Mouse (Mus musculus): ENCODE measurements around the gene Nck2. TPM values are rescaled to one million over a fixed set of nuclear protein-coding genes. Genes with fewer than 3 reads are reported as not detected.

Nck2 gene
- polyA plus RNA-seq, 1 experiment = 106 TPM

GRCm38 (mm10) chr1:43492803-43493437 lies 48.5 kb downstream of the Nck2 start:
- Histone ChIP-seq H3K9me3 (no peaks in the 10 kb centered on the region), H3K27me3 (replicated peaks) (no peaks in the 10 kb centered on the region), H3K36me3 (replicated peaks; ENCODE audit: low read length) (peaks cover 80% of the 10 kb centered on the region), H3K4me1 (peaks cover 98% of the 10 kb centered on the region), H3K4me3 (replicated peaks) (no peak overlapping the region)
- TF ChIP-seq FLI1 (IDR thresholded peaks at IDR 0.05; ENCODE audit: low read length) (no peak), GATA1 (IDR thresholded peaks at IDR 0.05; ENCODE audit: borderline replicate concordance, low read length) (no peak)

- H3K4me1 ChIP-seq = peaks cover 94% of the 10 kb centered on the region
- no peaks in the 10 kb centered on the region for H3K9me3 ChIP-seq
- no peaks in the 10 kb centered on the region for H3K27me3 ChIP-seq (replicated peaks)
- TF ChIP-seq FLI1 (IDR thresholded peaks at IDR 0.05; ENCODE audit: low read length) (no peak), GATA1 (IDR thresholded peaks at IDR 0.05; ENCODE audit: borderline replicate concordance, low read length) (no peak)
- H3K36me3 ChIP-seq (replicated peaks; ENCODE audit: low read length) = peaks cover 86% of the 10 kb centered on the region
- H3K4me3 ChIP-seq (replicated peaks) = peak overlapping the region; percentile 18
These were observed 51.7 kb downstream of the Nck2 start for GRCm38 (mm10) chr1:43496051-43496450.

GRCm38 (mm10) chr1:43496993-43497392 lies 52.6 kb downstream of the Nck2 start:
- H3K27me3 ChIP-seq (replicated peaks) = no peaks in the 10 kb centered on the region
- H3K4me3 ChIP-seq (replicated peaks) = peak overlapping the region; percentile 2
- no peaks in the 10 kb centered on the region for H3K9me3 ChIP-seq
- H3K4me1 ChIP-seq = peaks cover 94% of the 10 kb centered on the region
- H3K36me3 ChIP-seq (replicated peaks; ENCODE audit: low read length) = peaks cover 87% of the 10 kb centered on the region
- no peak for TF ChIP-seq FLI1 (IDR thresholded peaks at IDR 0.05; ENCODE audit: low read length)
- no peak for TF ChIP-seq GATA1 (IDR thresholded peaks at IDR 0.05; ENCODE audit: borderline replicate concordance, low read length)

GRCm38 (mm10) chr1:43497951-43498350 lies 53.6 kb downstream of the Nck2 start:
- TF ChIP-seq GATA1 (IDR thresholded peaks at IDR 0.05; ENCODE audit: borderline replicate concordance, low read length) (no peak), FLI1 (IDR thresholded peaks at IDR 0.05; ENCODE audit: low read length) (no peak)
- no peaks in the 10 kb centered on the region for H3K9me3 ChIP-seq
- H3K4me3 ChIP-seq (replicated peaks) = no peak overlapping the region
- H3K36me3 ChIP-seq (replicated peaks; ENCODE audit: low read length) = peaks cover 86% of the 10 kb centered on the region
- no peaks in the 10 kb centered on the region for H3K27me3 ChIP-seq (replicated peaks)
- peaks cover 94% of the 10 kb centered on the region for H3K4me1 ChIP-seq

DNA sequence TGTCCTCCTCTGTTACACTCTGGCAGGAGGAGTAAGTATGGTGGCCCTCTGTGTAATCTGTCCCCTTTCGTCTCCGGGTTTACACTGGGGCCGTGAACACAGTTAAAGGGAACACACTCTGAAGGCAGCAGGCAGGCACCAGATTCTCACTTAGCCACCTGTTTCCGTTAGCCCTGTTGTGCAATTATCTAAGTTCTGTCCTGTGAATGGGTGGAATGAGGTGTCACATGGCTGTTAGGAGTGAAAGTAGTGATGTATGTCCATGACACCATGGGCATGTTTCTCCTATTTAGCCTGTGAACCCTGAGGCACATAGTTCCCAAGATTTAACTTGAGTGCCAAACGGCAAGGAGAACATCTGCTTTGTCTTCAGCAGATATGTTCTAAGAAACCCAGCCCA lies 55.7 kb downstream of the Nck2 start:
- no peaks in the 10 kb centered on the region for H3K27me3 ChIP-seq (replicated peaks)
- peaks cover 95% of the 10 kb centered on the region for H3K4me1 ChIP-seq
- peak overlapping the region; percentile 35 for H3K4me3 ChIP-seq (replicated peaks)
- H3K36me3 ChIP-seq (replicated peaks; ENCODE audit: low read length) = peaks cover 79% of the 10 kb centered on the region
- TF ChIP-seq GATA1 (IDR thresholded peaks at IDR 0.05; ENCODE audit: borderline replicate concordance, low read length) = no peak
- no peak for TF ChIP-seq FLI1 (IDR thresholded peaks at IDR 0.05; ENCODE audit: low read length)
- H3K9me3 ChIP-seq = no peaks in the 10 kb centered on the region

DNA sequence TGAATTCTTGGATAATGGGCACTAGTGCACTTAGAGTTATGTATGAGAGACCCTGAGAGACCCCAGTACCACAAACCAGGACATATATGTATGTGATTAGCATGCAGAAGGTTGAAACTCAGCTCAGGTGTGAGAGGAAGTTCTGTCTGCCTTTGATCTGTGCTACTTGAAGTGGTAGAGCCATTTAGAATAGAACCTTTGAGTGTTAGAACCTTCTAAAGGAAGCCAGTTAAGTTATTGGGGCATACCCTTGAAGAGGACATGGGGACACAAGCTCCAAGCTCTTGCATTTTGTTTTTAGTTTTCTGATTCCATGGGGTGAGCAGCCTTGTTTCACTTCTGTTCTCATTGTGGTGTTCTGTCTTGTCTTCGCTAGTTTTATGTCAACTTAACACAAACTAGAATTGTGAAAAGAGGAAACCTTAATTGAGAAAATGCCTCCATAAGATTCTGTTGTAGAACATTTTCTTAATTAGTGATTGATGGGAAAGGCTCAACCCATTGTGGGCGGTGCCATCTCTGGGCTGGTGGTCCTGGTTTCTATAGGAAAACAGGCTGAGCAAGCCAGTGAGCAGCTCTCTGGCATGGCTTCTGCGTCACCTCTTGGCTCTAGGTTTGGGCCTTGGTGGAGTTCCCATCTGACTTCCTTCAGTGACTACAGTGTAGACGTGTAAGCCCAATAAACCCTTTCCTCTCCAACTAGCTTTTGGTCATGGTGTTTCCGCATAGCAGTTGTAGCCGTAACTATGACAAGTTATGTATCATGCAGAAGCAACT lies 57.0 kb downstream of the Nck2 start:
- peaks cover 95% of the 10 kb centered on the region for H3K4me1 ChIP-seq
- no peak for TF ChIP-seq FLI1 (IDR thresholded peaks at IDR 0.05; ENCODE audit: low read length)
- no peak for TF ChIP-seq GATA1 (IDR thresholded peaks at IDR 0.05; ENCODE audit: borderline replicate concordance, low read length)

GRCm38 (mm10) chr1:43501920-43502791 lies 57.8 kb downstream of the Nck2 start:
- Histone ChIP-seq H3K27me3 (replicated peaks) (no peaks in the 10 kb centered on the region), H3K36me3 (replicated peaks; ENCODE audit: low read length) (peaks cover 80% of the 10 kb centered on the region), H3K4me1 (peaks cover 95% of the 10 kb centered on the region), H3K4me3 (replicated peaks) (peak overlapping the region; percentile 69), H3K9me3 (no peaks in the 10 kb centered on the region)
- no peak for TF ChIP-seq GATA1 (IDR thresholded peaks at IDR 0.05; ENCODE audit: borderline replicate concordance, low read length)
- TF ChIP-seq FLI1 (IDR thresholded peaks at IDR 0.05; ENCODE audit: low read length) = no peak

More for the DNA sequence above, 57.0 kb downstream of the Nck2 start:
- no peaks in the 10 kb centered on the region for H3K27me3 ChIP-seq (replicated peaks)
- no peak overlapping the region for H3K4me3 ChIP-seq (replicated peaks)
- peaks cover 80% of the 10 kb centered on the region for H3K36me3 ChIP-seq (replicated peaks; ENCODE audit: low read length)
- H3K9me3 ChIP-seq = no peaks in the 10 kb centered on the region

GRCm38 (mm10) chr1:43502792-43503146 lies 58.4 kb downstream of the Nck2 start:
- peak overlapping the region; percentile 69 for H3K4me3 ChIP-seq (replicated peaks)
- H3K4me1 ChIP-seq = peaks cover 95% of the 10 kb centered on the region
- no peaks in the 10 kb centered on the region for H3K27me3 ChIP-seq (replicated peaks)
- peaks cover 80% of the 10 kb centered on the region for H3K36me3 ChIP-seq (replicated peaks; ENCODE audit: low read length)
- no peaks in the 10 kb centered on the region for H3K9me3 ChIP-seq
- TF ChIP-seq FLI1 (IDR thresholded peaks at IDR 0.05; ENCODE audit: low read length) = no peak

DNA sequence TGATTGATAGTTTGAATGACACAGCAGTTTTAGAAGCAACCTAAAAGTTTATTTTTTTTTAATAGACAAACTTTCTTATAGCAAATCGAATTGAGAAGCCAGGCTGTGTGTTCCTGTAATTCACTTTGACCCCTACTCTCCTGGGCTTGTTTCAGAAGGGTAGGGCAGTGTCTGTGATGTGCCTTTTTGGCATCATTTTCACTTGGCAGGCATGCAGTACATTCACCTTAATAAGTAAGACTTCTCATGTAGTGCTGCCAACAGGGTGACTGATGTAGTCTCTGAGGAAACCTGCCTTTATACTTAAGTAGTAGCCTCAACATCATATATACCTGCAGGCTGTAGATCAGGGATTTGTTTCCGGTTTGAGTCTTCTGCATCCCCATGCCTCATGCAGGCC lies 58.9 kb downstream of the Nck2 start:
- Histone ChIP-seq H3K4me3 (replicated peaks) (no peak overlapping the region), H3K36me3 (replicated peaks; ENCODE audit: low read length) (peaks cover 79% of the 10 kb centered on the region), H3K27me3 (replicated peaks) (no peaks in the 10 kb centered on the region), H3K4me1 (peaks cover 92% of the 10 kb centered on the region), H3K9me3 (no peaks in the 10 kb centered on the region)
- TF ChIP-seq FLI1 (IDR thresholded peaks at IDR 0.05; ENCODE audit: low read length) = no peak
- no peak for TF ChIP-seq GATA1 (IDR thresholded peaks at IDR 0.05; ENCODE audit: borderline replicate concordance, low read length)

Data from megakaryocyte, embryonic 14.5 days (primary cell).